Mouse (Mus musculus) small intestine, adult 2 months (tissue): ENCODE results near the gene Fbln1.

Experiments used
- CTCF ChIP-seq: fragments of 200-500 bp; IDR thresholded peaks from 2 replicates; pipeline ENCODE4 v1.5.1; 2012; ENCODE audit warnings: low read depth, mild to moderate bottlenecking, control low read depth, inconsistent platforms, low read length, moderate library complexity, mixed read lengths; ENCODE audit not compliant: insufficient replicate concordance, insufficient read length; ENCODE audit errors: extremely low read depth
- POLR2A ChIP-seq: fragments of 200-500 bp; IDR thresholded peaks from 2 replicates; pipeline ENCODE4 v1.6.1; 2012; ENCODE audit warnings: low read depth, mild to moderate bottlenecking, control low read depth, inconsistent platforms, low read length, moderate library complexity

DNA sequence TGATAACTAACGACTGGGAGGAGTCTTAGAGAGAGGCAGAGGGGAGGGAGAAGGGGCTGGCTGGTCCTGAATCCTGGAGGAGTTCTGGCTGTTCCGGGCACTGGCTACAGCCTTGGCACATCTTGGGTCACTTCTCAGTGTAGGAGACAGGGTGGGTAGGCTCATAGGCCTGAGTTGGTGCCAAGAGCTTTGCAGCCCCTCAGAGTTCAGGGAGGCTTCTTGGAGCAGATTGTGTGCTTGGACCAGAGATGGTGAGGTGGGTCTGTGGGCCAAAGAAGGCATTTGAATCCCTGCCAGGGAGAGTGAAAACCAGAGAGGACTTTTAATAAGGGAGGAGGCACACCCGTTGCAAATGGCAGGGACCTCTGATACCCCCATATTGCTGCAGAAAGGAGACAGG is 1.3 kb downstream of the Fbln1 start:
- TF ChIP-seq CTCF (no peak), POLR2A (no peak)
